Mouse (Mus musculus): ENCODE measurements around the gene Gatad2a. TPM values are rescaled to one million over a fixed set of nuclear protein-coding genes. Genes with fewer than 3 reads are reported as not detected.
A peak's percentile ranks its signal among the peaks of the same experiment; 100 is the strongest.

Gatad2a gene
- polyA plus RNA-seq, 1 experiment from 2014 or later = 78.8 TPM

DNA sequence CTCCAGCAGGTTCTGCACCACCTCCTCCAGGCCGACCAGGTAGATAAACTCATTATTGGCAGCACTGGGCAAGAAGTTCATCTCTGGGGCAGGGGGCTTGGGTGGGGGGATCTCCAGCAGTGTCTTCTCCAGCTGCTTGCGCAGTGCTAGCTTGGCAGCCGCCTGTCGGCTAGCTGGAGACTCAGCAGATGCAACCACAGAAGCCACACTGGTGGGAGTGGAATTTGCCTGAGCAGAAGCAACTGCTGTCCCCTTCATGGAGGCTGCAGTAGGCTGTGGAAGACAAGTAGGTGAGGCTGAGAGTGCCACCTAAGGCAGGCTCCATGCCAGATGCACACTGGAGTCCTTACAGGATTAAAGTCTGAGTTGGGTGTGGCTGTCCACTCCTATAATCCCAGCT, 81.7 kb downstream of the Gatad2a start:
- no peaks in the 10 kb centered on the region for H3K4me1 ChIP-seq (ENCODE audit: control insufficient read depth, insufficient read depth, low read length)
- no peak overlapping the region for H3K4me2 ChIP-seq (ENCODE audit: low read depth, low read length)
- peaks cover 22% of the 10 kb centered on the region for H3K36me3 ChIP-seq (replicated peaks; ENCODE audit: control insufficient read depth, insufficient read depth, low read depth, low read length)
- H3K27me3 ChIP-seq (ENCODE audit: control insufficient read depth, insufficient read depth, low read length) = no peaks in the 10 kb centered on the region
- no peak overlapping the region for H3K9ac ChIP-seq (replicated peaks; ENCODE audit: low read length)
- DNase-seq (ENCODE audit: low spot score) = no peak
- no peak overlapping the region for H3K27ac ChIP-seq (replicated peaks; ENCODE audit: low read depth, low read length)
- no peak overlapping the region for H3K4me3 ChIP-seq (ENCODE audit: low read depth, low read length)
- ATAC-seq (replicated peaks; ENCODE audit: insufficient number of reproducible peaks, low FRiP score, low TSS enrichment, low read depth) = no peak
- WGBS = 89% methylated on average over 4 of the region's 4 CpGs
- no peaks in the 10 kb centered on the region for H3K9me3 ChIP-seq (replicated peaks; ENCODE audit: control insufficient read depth, low read length)

DNA sequence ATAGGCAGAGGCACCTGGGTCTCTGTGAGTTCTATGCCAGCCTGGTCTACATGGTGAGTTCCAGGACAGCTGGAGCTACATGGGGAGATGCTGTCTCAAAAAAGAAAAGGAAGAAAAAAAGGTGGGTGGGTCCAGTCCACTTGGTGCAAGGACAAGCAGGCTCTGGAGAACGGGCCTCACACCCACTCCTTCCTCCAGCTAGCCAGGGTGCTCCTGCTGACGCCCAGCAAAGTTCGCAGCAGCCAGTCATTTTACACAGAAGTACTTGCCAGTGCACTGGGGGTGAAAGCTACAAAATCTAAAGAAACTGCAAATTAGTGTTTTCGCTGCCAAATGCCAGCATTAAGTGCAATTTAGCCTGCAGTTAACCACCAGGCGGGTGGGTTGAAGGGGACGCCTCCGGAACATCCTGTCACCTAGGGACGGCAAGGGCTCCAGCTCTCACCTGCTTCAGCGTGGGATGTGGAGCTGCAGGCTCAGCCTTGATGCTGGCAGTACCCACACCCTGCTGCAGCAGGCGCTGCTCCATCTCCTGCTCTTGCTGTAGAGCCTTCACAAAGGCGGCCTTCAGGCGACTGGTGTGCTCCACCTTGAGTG, 83.6 kb downstream of the Gatad2a start:
- Histone ChIP-seq H3K9me3 (replicated peaks; ENCODE audit: control insufficient read depth, low read length) (no peaks in the 10 kb centered on the region), H3K36me3 (replicated peaks; ENCODE audit: control insufficient read depth, insufficient read depth, low read depth, low read length) (peaks cover 23% of the 10 kb centered on the region), H3K4me2 (ENCODE audit: low read depth, low read length) (no peak overlapping the region), H3K9ac (replicated peaks; ENCODE audit: low read length) (no peak overlapping the region), H3K4me1 (ENCODE audit: control insufficient read depth, insufficient read depth, low read length) (no peaks in the 10 kb centered on the region), H3K4me3 (ENCODE audit: low read depth, low read length) (no peak overlapping the region), H3K27ac (replicated peaks; ENCODE audit: low read depth, low read length) (no peak overlapping the region), H3K27me3 (ENCODE audit: control insufficient read depth, insufficient read depth, low read length) (no peaks in the 10 kb centered on the region)
- 88% methylated on average over 12 of the region's 12 CpGs for WGBS
- DNase-seq (ENCODE audit: low spot score) (no peak), ATAC-seq (replicated peaks; ENCODE audit: insufficient number of reproducible peaks, low FRiP score, low TSS enrichment, low read depth) (no peak)

DNA sequence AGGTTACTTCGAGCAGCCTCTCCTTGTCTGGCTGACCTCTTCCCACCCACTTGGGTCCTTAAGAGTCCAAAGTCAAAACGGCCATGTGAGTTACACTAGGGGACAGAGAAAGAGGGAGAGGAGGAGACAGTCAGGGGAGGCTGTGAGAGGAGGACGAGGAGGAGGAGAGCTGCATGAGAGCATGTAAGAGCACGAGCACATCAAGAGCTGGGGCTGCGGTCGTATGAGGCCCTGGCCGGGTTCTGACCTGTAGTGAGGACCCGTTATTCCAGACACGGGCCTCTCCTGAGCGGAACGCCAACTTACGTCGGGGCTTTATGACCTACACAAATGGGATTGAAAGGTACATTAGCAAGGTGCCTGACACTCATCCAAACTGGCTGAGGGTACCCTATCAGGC, 84.3 kb downstream of the Gatad2a start:
- Histone ChIP-seq H3K27ac (replicated peaks; ENCODE audit: low read depth, low read length) (no peak overlapping the region), H3K27me3 (ENCODE audit: control insufficient read depth, insufficient read depth, low read length) (no peaks in the 10 kb centered on the region), H3K4me1 (ENCODE audit: control insufficient read depth, insufficient read depth, low read length) (no peaks in the 10 kb centered on the region), H3K9ac (replicated peaks; ENCODE audit: low read length) (no peak overlapping the region), H3K9me3 (replicated peaks; ENCODE audit: control insufficient read depth, low read length) (no peaks in the 10 kb centered on the region), H3K36me3 (replicated peaks; ENCODE audit: control insufficient read depth, insufficient read depth, low read depth, low read length) (peaks cover 23% of the 10 kb centered on the region), H3K4me3 (ENCODE audit: low read depth, low read length) (no peak overlapping the region), H3K4me2 (ENCODE audit: low read depth, low read length) (no peak overlapping the region)
- DNase-seq (ENCODE audit: low spot score) (no peak), ATAC-seq (replicated peaks; ENCODE audit: insufficient number of reproducible peaks, low FRiP score, low TSS enrichment, low read depth) (no peak)
- 93% methylated on average over 13 of the region's 13 CpGs for WGBS

DNA sequence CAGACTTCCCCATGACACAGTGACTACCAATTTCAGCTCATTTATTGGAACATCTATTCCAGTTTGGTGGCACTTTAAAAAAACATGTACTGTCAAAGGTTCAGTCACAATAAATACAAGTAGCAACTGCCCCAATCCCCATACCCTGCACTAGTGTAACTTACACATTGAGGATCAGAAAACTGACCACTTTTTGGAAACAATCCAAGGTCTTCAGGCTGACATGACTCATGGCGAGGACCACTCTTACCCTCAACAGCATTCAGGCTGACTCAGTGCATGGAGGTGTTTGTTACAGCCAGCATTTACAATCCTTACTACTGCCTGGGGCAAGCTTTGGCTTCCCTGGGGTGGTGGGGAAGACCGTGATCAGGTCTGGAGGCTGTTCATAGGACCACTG, 89.1 kb downstream of the Gatad2a start:
- no peaks in the 10 kb centered on the region for H3K27me3 ChIP-seq (ENCODE audit: control insufficient read depth, insufficient read depth, low read length)
- H3K4me2 ChIP-seq (ENCODE audit: low read depth, low read length) = no peak overlapping the region
- no peak overlapping the region for H3K27ac ChIP-seq (replicated peaks; ENCODE audit: low read depth, low read length)
- WGBS = 96% methylated on average over 2 of the region's 2 CpGs
- H3K4me3 ChIP-seq (ENCODE audit: low read depth, low read length) = no peak overlapping the region
- H3K9me3 ChIP-seq (replicated peaks; ENCODE audit: control insufficient read depth, low read length) = no peaks in the 10 kb centered on the region
- no peak for ATAC-seq (replicated peaks; ENCODE audit: insufficient number of reproducible peaks, low FRiP score, low TSS enrichment, low read depth)
- H3K4me1 ChIP-seq (ENCODE audit: control insufficient read depth, insufficient read depth, low read length) = no peaks in the 10 kb centered on the region
- H3K9ac ChIP-seq (replicated peaks; ENCODE audit: low read length) = no peak overlapping the region
- no peak for DNase-seq (ENCODE audit: low spot score)
- peaks cover 9% of the 10 kb centered on the region for H3K36me3 ChIP-seq (replicated peaks; ENCODE audit: control insufficient read depth, insufficient read depth, low read depth, low read length)

DNA sequence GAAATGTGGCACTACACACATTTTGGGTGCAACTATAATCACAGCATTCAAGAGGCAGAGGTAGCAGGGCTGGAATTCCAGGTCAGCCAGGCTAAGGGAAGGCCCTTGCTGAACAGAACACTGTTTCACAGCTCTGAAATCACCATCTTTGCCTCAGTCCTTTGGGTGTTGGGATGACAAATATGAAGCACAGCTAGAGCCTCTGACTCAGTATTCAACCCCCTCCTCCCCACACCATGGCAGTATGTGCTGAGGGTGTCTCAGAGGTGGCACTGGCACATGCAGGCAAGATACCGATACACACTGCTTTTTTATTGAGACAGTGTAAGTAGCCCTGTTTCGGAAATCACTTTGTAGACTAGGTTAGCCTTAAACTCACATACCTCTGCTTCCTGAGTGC, 89.9 kb downstream of the Gatad2a start:
- no peaks in the 10 kb centered on the region for H3K4me1 ChIP-seq (ENCODE audit: control insufficient read depth, insufficient read depth, low read length)
- no peaks in the 10 kb centered on the region for H3K9me3 ChIP-seq (replicated peaks; ENCODE audit: control insufficient read depth, low read length)
- no peak overlapping the region for H3K27ac ChIP-seq (replicated peaks; ENCODE audit: low read depth, low read length)
- ATAC-seq (replicated peaks; ENCODE audit: insufficient number of reproducible peaks, low FRiP score, low TSS enrichment, low read depth) = no peak
- WGBS = 83% methylated on average over 2 of the region's 2 CpGs
- no peak for DNase-seq (ENCODE audit: low spot score)
- H3K4me3 ChIP-seq (ENCODE audit: low read depth, low read length) = no peak overlapping the region
- H3K36me3 ChIP-seq (replicated peaks; ENCODE audit: control insufficient read depth, insufficient read depth, low read depth, low read length) = peaks cover 4% of the 10 kb centered on the region
- no peaks in the 10 kb centered on the region for H3K27me3 ChIP-seq (ENCODE audit: control insufficient read depth, insufficient read depth, low read length)
- no peak overlapping the region for H3K4me2 ChIP-seq (ENCODE audit: low read depth, low read length)
- no peak overlapping the region for H3K9ac ChIP-seq (replicated peaks; ENCODE audit: low read length)

DNA sequence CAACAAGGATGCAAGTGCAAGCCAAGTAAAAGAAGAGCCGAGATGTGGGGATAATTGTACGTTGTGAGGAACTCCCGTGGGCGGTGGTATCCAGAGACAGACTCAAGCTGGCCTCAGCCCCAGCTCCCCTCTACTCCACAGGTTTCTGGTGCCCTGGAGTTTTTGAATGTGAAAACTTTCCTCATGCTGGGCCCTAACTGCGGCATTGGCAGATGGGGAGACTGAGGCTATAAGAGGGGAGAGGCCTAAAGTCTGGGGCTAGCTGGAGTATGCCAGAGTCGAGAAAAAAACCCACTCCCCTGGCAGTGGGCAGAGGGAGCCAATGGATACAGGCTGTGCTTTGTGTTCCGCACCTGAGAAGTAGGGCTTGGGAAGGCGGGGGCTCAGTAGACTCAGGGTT, 92.1 kb downstream of the Gatad2a start:
- no peak for ATAC-seq (replicated peaks; ENCODE audit: insufficient number of reproducible peaks, low FRiP score, low TSS enrichment, low read depth)
- Histone ChIP-seq H3K9ac (replicated peaks; ENCODE audit: low read length) (no peak overlapping the region), H3K27ac (replicated peaks; ENCODE audit: low read depth, low read length) (no peak overlapping the region), H3K27me3 (ENCODE audit: control insufficient read depth, insufficient read depth, low read length) (no peaks in the 10 kb centered on the region), H3K4me2 (ENCODE audit: low read depth, low read length) (no peak overlapping the region), H3K9me3 (replicated peaks; ENCODE audit: control insufficient read depth, low read length) (no peaks in the 10 kb centered on the region), H3K36me3 (replicated peaks; ENCODE audit: control insufficient read depth, insufficient read depth, low read depth, low read length) (no peaks in the 10 kb centered on the region; the same call in none of the 2 replicates), H3K4me3 (ENCODE audit: low read depth, low read length) (no peak overlapping the region), H3K4me1 (ENCODE audit: control insufficient read depth, insufficient read depth, low read length) (no peaks in the 10 kb centered on the region)
- DNase-seq (ENCODE audit: low spot score) = no peak
- WGBS = 74% methylated on average over 8 of the region's 8 CpGs

DNA sequence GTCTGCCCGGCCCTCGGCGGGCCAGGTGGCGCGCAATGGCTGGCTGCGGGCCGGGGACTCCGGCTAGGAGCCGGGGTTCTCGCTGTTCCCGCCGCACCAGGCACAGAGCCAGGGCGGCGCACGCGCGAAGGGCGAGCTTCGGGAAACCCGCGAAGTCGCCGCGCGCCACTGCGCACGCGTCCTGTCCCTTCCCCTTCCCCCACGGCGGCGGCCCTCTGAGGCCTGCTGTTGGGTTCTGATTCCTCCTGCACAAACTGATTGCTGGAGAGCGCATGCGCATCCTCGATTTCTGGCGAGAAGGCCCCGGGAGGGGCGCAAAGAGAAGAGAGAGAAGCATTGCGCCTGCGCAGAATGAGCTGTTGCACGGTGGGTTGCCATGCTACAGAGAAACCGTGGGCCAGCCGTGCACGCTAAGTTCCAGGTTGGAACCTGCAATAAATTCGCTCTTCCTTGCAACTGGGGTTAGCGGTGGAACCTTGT, 93.1 kb downstream of the Gatad2a start:
- H3K9ac ChIP-seq (replicated peaks; ENCODE audit: low read length) = peak overlapping the region; percentile 81
- DNase-seq (ENCODE audit: low spot score) = peak; percentile 100
- H3K4me1 ChIP-seq (ENCODE audit: control insufficient read depth, insufficient read depth, low read length) = no peaks in the 10 kb centered on the region
- H3K27me3 ChIP-seq (ENCODE audit: control insufficient read depth, insufficient read depth, low read length) = no peaks in the 10 kb centered on the region
- H3K36me3 ChIP-seq (replicated peaks; ENCODE audit: control insufficient read depth, insufficient read depth, low read depth, low read length) = no peaks in the 10 kb centered on the region; the same call in 1 of the 2 replicates
- peak overlapping the region; percentile 94 for H3K4me2 ChIP-seq (ENCODE audit: low read depth, low read length)
- whole genome bisulfite sequencing = under 1% methylated on average over 42 of the region's 45 CpGs
- H3K9me3 ChIP-seq (replicated peaks; ENCODE audit: control insufficient read depth, low read length) = no peaks in the 10 kb centered on the region
- peak overlapping the region; percentile 75 for H3K27ac ChIP-seq (replicated peaks; ENCODE audit: low read depth, low read length)
- peak; percentile 82 for ATAC-seq (replicated peaks; ENCODE audit: insufficient number of reproducible peaks, low FRiP score, low TSS enrichment, low read depth)
- H3K4me3 ChIP-seq (ENCODE audit: low read depth, low read length) = peak overlapping the region; percentile 75

DNA sequence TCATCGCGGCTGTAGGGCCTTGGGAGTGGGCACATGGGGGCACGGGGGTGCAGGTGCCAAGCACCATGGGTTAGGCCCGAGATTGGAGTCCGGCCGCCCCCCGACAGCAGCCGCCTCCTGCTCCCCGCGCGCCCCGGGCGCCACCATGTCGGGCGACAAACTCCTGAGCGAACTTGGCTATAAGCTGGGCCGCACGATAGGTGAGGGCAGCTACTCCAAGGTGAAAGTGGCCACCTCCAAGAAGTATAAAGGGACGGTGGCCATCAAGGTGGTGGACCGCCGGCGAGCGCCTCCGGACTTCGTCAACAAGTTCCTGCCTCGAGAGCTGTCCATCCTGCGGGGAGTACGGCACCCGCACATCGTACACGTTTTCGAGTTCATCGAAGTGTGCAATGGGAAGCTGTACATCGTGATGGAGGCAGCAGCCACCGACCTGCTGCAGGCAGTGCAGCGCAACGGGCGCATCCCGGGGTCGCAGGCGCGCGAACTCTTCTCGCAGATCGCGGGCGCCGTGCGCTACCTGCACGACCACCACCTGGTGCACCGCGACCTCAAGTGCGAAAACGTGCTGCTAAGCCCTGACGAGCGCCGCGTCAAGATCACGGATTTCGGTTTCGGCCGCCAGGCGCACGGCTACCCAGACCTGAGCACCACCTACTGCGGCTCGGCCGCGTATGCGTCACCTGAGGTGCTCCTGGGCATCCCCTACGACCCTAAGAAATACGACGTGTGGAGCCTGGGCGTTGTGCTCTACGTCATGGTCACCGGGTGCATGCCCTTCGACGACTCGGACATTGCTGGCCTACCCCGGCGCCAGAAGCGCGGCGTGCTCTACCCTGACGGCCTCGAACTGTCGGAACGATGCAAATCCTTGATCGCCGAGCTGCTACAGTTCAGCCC, 93.8 kb downstream of the Gatad2a start, which contains the start of the genes Tssk6, Ndufa13 and Yjefn3:
Tssk6 (plus strand) TSS at position 22 of the 900 bp plus-strand sequence.
Ndufa13 (minus strand) TSS at position 396 of the 900 bp plus-strand sequence.
Yjefn3 (minus strand) TSS at position 550 of the 900 bp plus-strand sequence.
- H3K9me3 ChIP-seq (replicated peaks; ENCODE audit: control insufficient read depth, low read length) = no peaks in the 10 kb centered on the region
- H3K27me3 ChIP-seq (ENCODE audit: control insufficient read depth, insufficient read depth, low read length) = no peaks in the 10 kb centered on the region
- peak within 1 kb of the TSS; percentile 75 for H3K4me3 ChIP-seq (ENCODE audit: low read depth, low read length)
- peak within 1 kb of the TSS; percentile 82 for H3K9ac ChIP-seq (replicated peaks; ENCODE audit: low read length)
- DNase-seq (ENCODE audit: low spot score) = peak; percentile 48
- ATAC-seq (replicated peaks; ENCODE audit: insufficient number of reproducible peaks, low FRiP score, low TSS enrichment, low read depth) = peak; percentile 49
- H3K4me1 ChIP-seq (ENCODE audit: control insufficient read depth, insufficient read depth, low read length) = no peaks in the 10 kb centered on the region
- no peaks in the 10 kb centered on the region; the same call in 1 of the 2 replicates for H3K36me3 ChIP-seq (replicated peaks; ENCODE audit: control insufficient read depth, insufficient read depth, low read depth, low read length)
- WGBS = 5% methylated on average over 89 of the region's 89 CpGs
- H3K4me2 ChIP-seq (ENCODE audit: low read depth, low read length) = peak within 1 kb of the TSS; percentile 94
- peak within 1 kb of the TSS; percentile 75 for H3K27ac ChIP-seq (replicated peaks; ENCODE audit: low read depth, low read length)

Measured in embryonic facial prominence, embryonic 11.5 days (tissue).